Mouse (Mus musculus) cortical plate, adult 2 months (tissue): Measurements from ENCODE around the gene Sgpp2.

Experiments
- CTCF ChIP-seq: fragments of 200-500 bp; IDR thresholded peaks from 2 replicates; pipeline ENCODE4 v1.5.1; 2011; ENCODE audit warnings: mild to moderate bottlenecking, control low read depth, low read length; ENCODE audit not compliant: insufficient read depth; ENCODE audit errors: extremely low read depth
- POLR2A ChIP-seq: fragments of 200-500 bp; IDR thresholded peaks from 2 replicates; pipeline ENCODE4 v1.6.1; 2011; ENCODE audit warnings: mild to moderate bottlenecking, low read length, control low read depth; ENCODE audit not compliant: insufficient read depth; ENCODE audit errors: extremely low read depth

DNA sequence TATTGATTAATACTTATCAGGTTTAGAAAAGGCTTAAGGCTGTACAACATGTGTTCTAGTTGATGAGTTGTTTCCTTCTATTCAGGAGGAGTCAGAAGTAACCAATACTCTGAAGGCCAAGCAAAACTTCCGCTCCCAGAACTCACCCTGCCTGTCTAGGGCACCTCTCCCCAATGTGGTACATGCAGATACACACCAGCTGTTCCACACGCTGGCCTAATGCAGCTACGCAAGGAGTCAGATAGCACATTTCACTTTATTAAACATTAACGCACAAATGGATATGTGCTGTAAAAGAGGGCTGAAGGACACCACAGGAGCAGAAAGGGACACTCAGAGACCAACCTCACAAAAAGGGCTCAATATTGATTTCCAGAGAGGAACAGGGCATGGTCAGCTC, 114.7 kb downstream of the Sgpp2 start:
- TF ChIP-seq POLR2A, result no peak
- no peak for TF ChIP-seq CTCF
